Comparison of ENCODE assay signal across 9 mouse cellular contexts in genomic region chr14:88934569-88934968, GRCm38 (mm10).
"Had no signal": no experiment of that assay in that cellular context is flagged by ENCODE, and none has a peak within 500 bp of the region (broad histone marks: within the 10 kb centered on the region; RNA-seq: fewer than 3 reads in every experiment).

No protein-coding gene starts in this region.

- DNase-seq: kidney, adult 11 months; kidney, adult 8-10 months; kidney, postnatal 10 days; kidney, postnatal 36 days; liver; lung, adult 18-20 months; lung, postnatal 14 days; lung, postnatal 4 days; thymus, postnatal 25 days had no signal
